ENCODE assay signal across 8 mouse cellular contexts in genomic region chr15:62496193-62496592, GRCm38 (mm10).
DNase-seq lines count a peak whose midpoint lies in the region; ATAC-seq and TF ChIP-seq lines count a peak whose summit lies in the region.

No protein-coding gene starts in this region.

- no peaks in the 10 kb centered on the region for H3K9me3 ChIP-seq in forebrain, embryonic 15.5 days
- no peaks in the 10 kb centered on the region for H3K9me3 ChIP-seq in forebrain, embryonic 10.5 days
- no peaks in the 10 kb centered on the region for H3K9me3 ChIP-seq in MEL (replicated peaks; ENCODE audit: insufficient read depth, low read length)
- no peaks in the 10 kb centered on the region for H3K9me3 ChIP-seq in limb, embryonic 14.5 days (ENCODE audit: control insufficient read depth, low read length)

- ATAC-seq in forebrain, embryonic 15.5 days (replicated peaks) = 0 out of 2 replicates have a peak, but pooled peaks have one; percentile 32
- ATAC-seq in limb, embryonic 14.5 days (ENCODE audit: low FRiP score, low read depth) = no peak

- TF ChIP-seq EP300 in MEL (IDR thresholded peaks at IDR 0.05; ENCODE audit: low read depth in 1 of 2, low read length in 2 of 2) = no peak

- no peaks in the 10 kb centered on the region for H3K36me3 ChIP-seq in forebrain, embryonic 15.5 days
- H3K36me3 ChIP-seq in forebrain, embryonic 10.5 days (replicated peaks) = no peaks in the 10 kb centered on the region
- H3K36me3 ChIP-seq in MEL (ENCODE audit: control insufficient read depth in 1 of 2, insufficient read depth in 2 of 2, low read length in 2 of 2) = no peaks in the 10 kb centered on the region
- H3K36me3 ChIP-seq in limb, embryonic 14.5 days (ENCODE audit: control insufficient read depth, insufficient read depth, low read length) = no peaks in the 10 kb centered on the region

- peaks cover 8% of the 10 kb centered on the region for H3K4me1 ChIP-seq in forebrain, embryonic 15.5 days
- H3K4me1 ChIP-seq in forebrain, embryonic 10.5 days = peaks cover 7% of the 10 kb centered on the region
- H3K4me1 ChIP-seq in MEL (ENCODE audit: control insufficient read depth in 1 of 2, insufficient read depth in 2 of 2, low read length in 2 of 2) = no peaks in the 10 kb centered on the region
- H3K4me1 ChIP-seq in limb, embryonic 14.5 days (ENCODE audit: control insufficient read depth, insufficient read depth, low read length) = peaks cover 4% of the 10 kb centered on the region

- no peak for TF ChIP-seq POLR2A in MEL (IDR thresholded peaks at IDR 0.05; ENCODE audit: control insufficient read depth in 1 of 2, insufficient read depth in 1 of 2, low read depth in 1 of 2, low read length in 2 of 2, poor library complexity in 1 of 2)
- no peak for TF ChIP-seq POLR2A in limb, embryonic 14.5 days (IDR thresholded peaks at IDR 0.05; ENCODE audit: borderline replicate concordance, extremely low read depth, insufficient read depth, insufficient read length)

- no peak overlapping the region for H3K4me2 ChIP-seq in forebrain, embryonic 15.5 days (replicated peaks)
- no peak overlapping the region for H3K4me2 ChIP-seq in limb, embryonic 14.5 days (replicated peaks; ENCODE audit: low read depth, low read length, severe bottlenecking)

- TF ChIP-seq CTCF in MEL (IDR thresholded peaks at IDR 0.05 in 2 of 3, conservative IDR thresholded peaks at IDR 0.05 in 1 of 3; ENCODE audit: control insufficient read depth in 1 of 3, insufficient read depth in 1 of 3, low read depth in 2 of 3, low read length in 3 of 3, poor library complexity in 1 of 3, severe bottlenecking in 1 of 3) = no peak

- no peak for DNase-seq in forebrain, embryonic 10.5 days (ENCODE audit: extremely low spot score, low spot score)
- peak; percentile 31 for DNase-seq in MEL (ENCODE audit: low read depth, low spot score)
- peak; percentile 13 to 17 for DNase-seq in cerebellum, postnatal 25 days
- DNase-seq in limb, embryonic 14.5 days (ENCODE audit: low spot score) = peak; percentile 25
- DNase-seq in layer of hippocampus, adult 9-10 months (ENCODE audit: low spot score) = no peak
- DNase-seq in frontal cortex, adult 2 months (ENCODE audit: extremely low spot score in 1 of 2, low spot score in 1 of 2) = no peak
- DNase-seq in frontal cortex, postnatal 25 days (ENCODE audit: low spot score in 2 of 2) = no peak

- no peaks in the 10 kb centered on the region for H3K27me3 ChIP-seq in forebrain, embryonic 15.5 days
- no peaks in the 10 kb centered on the region for H3K27me3 ChIP-seq in forebrain, embryonic 10.5 days (ENCODE audit: poor library complexity, severe bottlenecking)
- H3K27me3 ChIP-seq in MEL (ENCODE audit: control insufficient read depth in 1 of 2, insufficient read depth in 2 of 2, low read length in 2 of 2) = no peaks in the 10 kb centered on the region
- no peaks in the 10 kb centered on the region for H3K27me3 ChIP-seq in limb, embryonic 14.5 days (ENCODE audit: control insufficient read depth, insufficient read depth, low read length)

- no peak overlapping the region for H3K4me3 ChIP-seq in forebrain, embryonic 15.5 days
- no peak overlapping the region for H3K4me3 ChIP-seq in forebrain, embryonic 10.5 days
- no peak overlapping the region for H3K4me3 ChIP-seq in MEL (ENCODE audit: control insufficient read depth in 1 of 2, insufficient read depth in 1 of 2, low read depth in 2 of 2, low read length in 2 of 2)
- H3K4me3 ChIP-seq in limb, embryonic 14.5 days (replicated peaks; ENCODE audit: low read length) = no peak overlapping the region

- no peak for TF ChIP-seq RAD21 in MEL (IDR thresholded peaks at IDR 0.05; ENCODE audit: low read depth, low read length)

- no peak overlapping the region for H3K9ac ChIP-seq in forebrain, embryonic 15.5 days (replicated peaks)
- H3K9ac ChIP-seq in MEL (ENCODE audit: control insufficient read depth, low read depth, low read length, poor library complexity, severe bottlenecking) = no peak overlapping the region
- no peak overlapping the region for H3K9ac ChIP-seq in limb, embryonic 14.5 days (ENCODE audit: low read depth, low read length, severe bottlenecking)

- no peak overlapping the region for H3K27ac ChIP-seq in forebrain, embryonic 15.5 days (replicated peaks)
- no peak overlapping the region for H3K27ac ChIP-seq in forebrain, embryonic 10.5 days
- H3K27ac ChIP-seq in MEL (ENCODE audit: control insufficient read depth, low read depth, low read length) = no peak overlapping the region
- no peak overlapping the region for H3K27ac ChIP-seq in limb, embryonic 14.5 days (replicated peaks; ENCODE audit: low read depth, low read length)

- 15% methylated on average over 4 of the region's 4 CpGs for WGBS in forebrain, embryonic 15.5 days
- WGBS in forebrain, embryonic 10.5 days = 27% methylated on average over 4 of the region's 4 CpGs
- 1% methylated on average over 4 of the region's 4 CpGs for WGBS in limb, embryonic 14.5 days

- H3K79me2 ChIP-seq in MEL (ENCODE audit: control insufficient read depth, insufficient read depth, low read length, poor library complexity) = no peaks in the 10 kb centered on the region

TF ChIP-seq in MEL, 35 proteins besides CTCF, POLR2A, EP300 and RAD21:
- TF ChIP-seq SMC3 (IDR thresholded peaks at IDR 0.05; ENCODE audit: low read depth, low read length) (no peak), MXI1 (IDR thresholded peaks at IDR 0.05; ENCODE audit: low read depth, low read length) (no peak), RCOR1 (IDR thresholded peaks at IDR 0.05; ENCODE audit: low read depth, low read length) (peak; percentile 90), MYB (IDR thresholded peaks at IDR 0.05; ENCODE audit: low read depth, low read length) (no peak), ZC3H11A (IDR thresholded peaks at IDR 0.05; ENCODE audit: low read depth, low read length) (no peak)

Comparison
In these comparisons a context has a peak if more than half of its experiments do, and no peak if none do; other contexts are left out.
1. DNase-seq: peak in MEL (single experiment), cerebellum, postnatal 25 days (2 of 2) and limb, embryonic 14.5 days (single experiment); none in forebrain, embryonic 10.5 days (single experiment), layer of hippocampus, adult 9-10 months (single experiment), frontal cortex, adult 2 months (0 of 2) and frontal cortex, postnatal 25 days (0 of 2).